Mouse (Mus musculus): ENCODE results near the gene Mast4. TPM values are rescaled to one million over a fixed set of nuclear protein-coding genes. Genes with fewer than 3 reads are reported as not detected.

Gene Mast4
- polyA plus RNA-seq, 1 experiment, result 0.04 TPM

GRCm38 (mm10) chr13:102900083-102900420 is 434.2 kb downstream of the Mast4 start:
- no peaks in the 10 kb centered on the region for H3K9me3 ChIP-seq (ENCODE audit: control insufficient read depth, low read length)
- H3K4me3 ChIP-seq (replicated peaks), result no peak overlapping the region
- no peak for TF ChIP-seq TAL1 (IDR thresholded peaks at IDR 0.05; ENCODE audit: low read length)
- no peak for TF ChIP-seq GATA1 (IDR thresholded peaks at IDR 0.05; ENCODE audit: low read length)
- H3K4me1 ChIP-seq (ENCODE audit: control insufficient read depth), result peaks cover 16% of the 10 kb centered on the region
- H3K36me3 ChIP-seq (ENCODE audit: control insufficient read depth), result no peaks in the 10 kb centered on the region
- H3K27me3 ChIP-seq (ENCODE audit: control insufficient read depth), result no peaks in the 10 kb centered on the region

- H3K4me1 ChIP-seq (ENCODE audit: control insufficient read depth), result peaks cover 15% of the 10 kb centered on the region
- TF ChIP-seq TAL1 (IDR thresholded peaks at IDR 0.05; ENCODE audit: low read length) (no peak), GATA1 (IDR thresholded peaks at IDR 0.05; ENCODE audit: low read length) (no peak)
- H3K27me3 ChIP-seq (ENCODE audit: control insufficient read depth), result no peaks in the 10 kb centered on the region
- no peaks in the 10 kb centered on the region for H3K9me3 ChIP-seq (ENCODE audit: control insufficient read depth, low read length)
- H3K36me3 ChIP-seq (ENCODE audit: control insufficient read depth), result no peaks in the 10 kb centered on the region
- H3K4me3 ChIP-seq (replicated peaks), result no peak overlapping the region
These were observed 434.8 kb downstream of the Mast4 start for GRCm38 (mm10) chr13:102899253-102900082.

GRCm38 (mm10) chr13:102898374-102899131 is 435.7 kb downstream of the Mast4 start:
- Histone ChIP-seq H3K9me3 (ENCODE audit: control insufficient read depth, low read length) (no peaks in the 10 kb centered on the region), H3K4me3 (replicated peaks) (no peak overlapping the region), H3K36me3 (ENCODE audit: control insufficient read depth) (no peaks in the 10 kb centered on the region), H3K27me3 (ENCODE audit: control insufficient read depth) (no peaks in the 10 kb centered on the region), H3K4me1 (ENCODE audit: control insufficient read depth) (peaks cover 11% of the 10 kb centered on the region)
- TF ChIP-seq TAL1 (IDR thresholded peaks at IDR 0.05; ENCODE audit: low read length) (no peak), GATA1 (IDR thresholded peaks at IDR 0.05; ENCODE audit: low read length) (no peak)

GRCm38 (mm10) chr13:102896322-102896721 is 438.0 kb downstream of the Mast4 start:
- H3K36me3 ChIP-seq (ENCODE audit: control insufficient read depth), result no peaks in the 10 kb centered on the region
- TF ChIP-seq TAL1 (IDR thresholded peaks at IDR 0.05; ENCODE audit: low read length) (no peak), GATA1 (IDR thresholded peaks at IDR 0.05; ENCODE audit: low read length) (no peak)
- no peaks in the 10 kb centered on the region for H3K9me3 ChIP-seq (ENCODE audit: control insufficient read depth, low read length)
- no peaks in the 10 kb centered on the region for H3K27me3 ChIP-seq (ENCODE audit: control insufficient read depth)
- H3K4me3 ChIP-seq (replicated peaks), result no peak overlapping the region
- peaks cover 11% of the 10 kb centered on the region for H3K4me1 ChIP-seq (ENCODE audit: control insufficient read depth)

GRCm38 (mm10) chr13:102895894-102896293 is 438.4 kb downstream of the Mast4 start:
- no peaks in the 10 kb centered on the region for H3K36me3 ChIP-seq (ENCODE audit: control insufficient read depth)
- TF ChIP-seq TAL1 (IDR thresholded peaks at IDR 0.05; ENCODE audit: low read length) (no peak), GATA1 (IDR thresholded peaks at IDR 0.05; ENCODE audit: low read length) (no peak)
- H3K4me1 ChIP-seq (ENCODE audit: control insufficient read depth), result peaks cover 11% of the 10 kb centered on the region
- no peak overlapping the region for H3K4me3 ChIP-seq (replicated peaks)
- no peaks in the 10 kb centered on the region for H3K9me3 ChIP-seq (ENCODE audit: control insufficient read depth, low read length)
- H3K27me3 ChIP-seq (ENCODE audit: control insufficient read depth), result no peaks in the 10 kb centered on the region

GRCm38 (mm10) chr13:102894287-102895234 is 439.7 kb downstream of the Mast4 start:
- Histone ChIP-seq H3K4me1 (ENCODE audit: control insufficient read depth) (peaks cover 11% of the 10 kb centered on the region), H3K9me3 (ENCODE audit: control insufficient read depth, low read length) (no peaks in the 10 kb centered on the region), H3K36me3 (ENCODE audit: control insufficient read depth) (no peaks in the 10 kb centered on the region), H3K4me3 (replicated peaks) (no peak overlapping the region), H3K27me3 (ENCODE audit: control insufficient read depth) (no peaks in the 10 kb centered on the region)
- TF ChIP-seq GATA1 (IDR thresholded peaks at IDR 0.05; ENCODE audit: low read length) (no peak), TAL1 (IDR thresholded peaks at IDR 0.05; ENCODE audit: low read length) (no peak)

- TF ChIP-seq GATA1 (IDR thresholded peaks at IDR 0.05; ENCODE audit: low read length) (no peak), TAL1 (IDR thresholded peaks at IDR 0.05; ENCODE audit: low read length) (no peak)
- peaks cover 2% of the 10 kb centered on the region; the same call in 1 of the 2 replicates for H3K4me1 ChIP-seq (ENCODE audit: control insufficient read depth)
These were observed 441.5 kb downstream of the Mast4 start for GRCm38 (mm10) chr13:102892783-102893182.

GRCm38 (mm10) chr13:102889989-102890388 is 444.3 kb downstream of the Mast4 start:
- Histone ChIP-seq H3K4me3 (replicated peaks) (no peak overlapping the region), H3K4me1 (ENCODE audit: control insufficient read depth) (peaks cover 2% of the 10 kb centered on the region; the same call in 1 of the 2 replicates), H3K27me3 (ENCODE audit: control insufficient read depth) (no peaks in the 10 kb centered on the region), H3K9me3 (ENCODE audit: control insufficient read depth, low read length) (no peaks in the 10 kb centered on the region), H3K36me3 (ENCODE audit: control insufficient read depth) (no peaks in the 10 kb centered on the region)
- TF ChIP-seq TAL1 (IDR thresholded peaks at IDR 0.05; ENCODE audit: low read length) (no peak), GATA1 (IDR thresholded peaks at IDR 0.05; ENCODE audit: low read length) (no peak)

More at GRCm38 (mm10) chr13:102892783-102893182, 441.5 kb downstream of the Mast4 start:
- H3K4me3 ChIP-seq (replicated peaks), result no peak overlapping the region
- no peaks in the 10 kb centered on the region for H3K27me3 ChIP-seq (ENCODE audit: control insufficient read depth)
- no peaks in the 10 kb centered on the region for H3K36me3 ChIP-seq (ENCODE audit: control insufficient read depth)
- H3K9me3 ChIP-seq (ENCODE audit: control insufficient read depth, low read length), result no peaks in the 10 kb centered on the region

Measured in erythroblast, embryonic 14.5 days (primary cell).